Mouse (Mus musculus) megakaryocyte, embryonic 14.5 days (primary cell): ENCODE measurements around the gene Syt11. TPM values are rescaled to one million over a fixed set of nuclear protein-coding genes. Genes with fewer than 3 reads are reported as not detected.

Experiments used
- H3K27me3 ChIP-seq: replicated peaks from 2 replicates; pipeline ENCODE3; 2012; ENCODE audit warnings: inconsistent platforms
- H3K36me3 ChIP-seq: replicated peaks from 2 replicates; pipeline ENCODE3; 2012; ENCODE audit warnings: low read length, inconsistent platforms, mixed read lengths
- H3K4me1 ChIP-seq: 2 replicates; pipeline ENCODE4 v1.6.1; 2012; ENCODE audit warnings: inconsistent platforms
- H3K4me3 ChIP-seq: replicated peaks from 2 replicates; pipeline ENCODE3; 2012; ENCODE audit warnings: moderate library complexity, mild to moderate bottlenecking, inconsistent platforms
- H3K9me3 ChIP-seq: 2 replicates; pipeline ENCODE4 v1.6.1; 2012; ENCODE audit warnings: inconsistent platforms
- FLI1 ChIP-seq: IDR thresholded peaks from 2 replicates; pipeline ENCODE4 v1.6.1; 2012; ENCODE audit warnings: low read length, inconsistent platforms, mixed read lengths
- GATA1 ChIP-seq: IDR thresholded peaks from 3 replicates; pipeline ENCODE4 v1.6.1; 2012; ENCODE audit warnings: mixed read lengths, low read length, inconsistent platforms, borderline replicate concordance
- polyA plus RNA-seq: library from polyadenylated mRNA; stranded (reverse); fragments of >175 nt; gene quantifications from 2 replicates; pipeline ENCODE4 v1.2.3, GENCODE M21; 2012; ENCODE audit warnings: low replicate concordance; ENCODE audit not compliant: insufficient read depth

Syt11 gene
- polyA plus RNA-seq, 1 experiment: 10.9 TPM

- peaks cover 98% of the 10 kb centered on the region for H3K36me3 ChIP-seq
- H3K4me1 ChIP-seq: no peaks in the 10 kb centered on the region
- no peaks in the 10 kb centered on the region for H3K27me3 ChIP-seq
- no peak overlapping the region for H3K4me3 ChIP-seq
- TF ChIP-seq FLI1 (no peak), GATA1 (no peak)
- no peaks in the 10 kb centered on the region for H3K9me3 ChIP-seq
Observed at GRCm38 (mm10) chr3:88700247-88700646, 74.7 kb downstream of the Syt11 start.

GRCm38 (mm10) chr3:88698834-88699233 lies 76.1 kb downstream of the Syt11 start:
- Histone ChIP-seq H3K27me3 (no peaks in the 10 kb centered on the region), H3K9me3 (no peaks in the 10 kb centered on the region), H3K4me3 (no peak overlapping the region), H3K4me1 (no peaks in the 10 kb centered on the region; the same call in 1 of the 2 replicates), H3K36me3 (peaks cover 98% of the 10 kb centered on the region)
- TF ChIP-seq GATA1 (no peak), FLI1 (no peak)

- Histone ChIP-seq H3K4me3 (no peak overlapping the region), H3K36me3 (peaks cover 98% of the 10 kb centered on the region), H3K27me3 (no peaks in the 10 kb centered on the region), H3K4me1 (peaks cover 3% of the 10 kb centered on the region; the same call in 1 of the 2 replicates), H3K9me3 (no peaks in the 10 kb centered on the region)
- TF ChIP-seq FLI1: no peak
- no peak for TF ChIP-seq GATA1
Observed at GRCm38 (mm10) chr3:88698051-88698450, 76.9 kb downstream of the Syt11 start.

GRCm38 (mm10) chr3:88695545-88695944 lies 79.4 kb downstream of the Syt11 start:
- peaks cover 8% of the 10 kb centered on the region; the same call in 1 of the 2 replicates for H3K4me1 ChIP-seq
- TF ChIP-seq GATA1 (no peak), FLI1 (no peak)
- no peak overlapping the region for H3K4me3 ChIP-seq
- no peaks in the 10 kb centered on the region for H3K9me3 ChIP-seq
- H3K36me3 ChIP-seq: peaks cover 97% of the 10 kb centered on the region
- H3K27me3 ChIP-seq: no peaks in the 10 kb centered on the region

Other genes starting within 250 kb of the Syt11 start
- gene Mex3a, start 242.8 kb downstream of the Syt11 start, polyA plus RNA-seq: 0.83 and 1.6 TPM in 2 replicates
- 0.51 TPM in 1 of 2 replicates, not detected in the other for gene Rab25, start 226.9 kb downstream of the Syt11 start, polyA plus RNA-seq
- gene Lamtor2, start 222.1 kb downstream of the Syt11 start, polyA plus RNA-seq: 18.1 and 152 TPM in 2 replicates
- 26.1 and 51.5 TPM in 2 replicates for gene Ubqln4, start 221.4 kb downstream of the Syt11 start, polyA plus RNA-seq
- 111 and 307 TPM in 2 replicates for gene Ssr2, start 199.3 kb downstream of the Syt11 start, polyA plus RNA-seq
- gene Arhgef2, start 169.2 kb downstream of the Syt11 start, polyA plus RNA-seq: 302 and 446 TPM in 2 replicates
- gene Rxfp4, start 122.0 kb downstream of the Syt11 start, polyA plus RNA-seq: not detected in 2 replicates
- gene Khdc4, start 89.4 kb downstream of the Syt11 start, polyA plus RNA-seq: 5.5 and 6.0 TPM in 2 replicates
- gene Rit1, start 58.3 kb downstream of the Syt11 start, polyA plus RNA-seq: 30.4 and 71.5 TPM in 2 replicates
- gene Gon4l, start 60.1 kb upstream of the Syt11 start, polyA plus RNA-seq: 4.2 and 8.3 TPM in 2 replicates
- 11.3 and 22.7 TPM in 2 replicates for gene Msto1, start 138.8 kb upstream of the Syt11 start, polyA plus RNA-seq
- gene Ash1l, start 175.5 kb upstream of the Syt11 start, polyA plus RNA-seq: 0.45 and 0.95 TPM in 2 replicates
- gene Dap3, start 176.0 kb upstream of the Syt11 start, polyA plus RNA-seq: 21.0 and 86.4 TPM in 2 replicates